Mouse (Mus musculus) lung, postnatal 25 days (tissue): ENCODE measurements at regions not wholly inside any gene's neighbourhood (a gene's known extent, or its start where the extent isn't known, plus 50 kb on each side); places are given as distances from the start of the nearest gene placed in this dataset.
"Not testable (repeated sequence)": the region's sequence is repeated elsewhere in the genome, so short reads cannot be mapped to it uniquely, and the experiment has no call there.

Source experiments
- DNase-seq: peaks from one replicate; pipeline ENCODE4 v3.0.0; 2022; ENCODE audit warnings: low spot score

DNA sequence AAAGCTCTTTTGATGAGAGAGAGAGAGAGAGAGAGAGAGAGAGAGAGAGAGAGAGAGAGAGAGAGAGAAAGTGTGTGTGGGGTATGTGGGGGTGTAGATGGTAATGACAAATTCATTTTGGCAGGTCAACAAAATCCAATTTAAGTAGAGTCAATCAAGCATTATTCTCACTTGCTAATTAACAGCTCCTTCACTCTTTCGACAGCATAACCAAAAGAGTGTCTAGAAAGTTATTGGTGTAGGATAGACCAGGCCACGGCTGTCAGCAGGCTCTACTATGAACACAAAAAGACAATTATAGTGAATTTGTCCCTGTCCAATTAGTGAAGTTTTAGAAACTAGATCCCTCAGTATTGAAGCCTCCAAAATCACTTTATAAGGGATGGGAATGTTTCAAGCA lies 378.2 kb downstream of the Pcdh20 start:
- no peak for DNase-seq

DNA sequence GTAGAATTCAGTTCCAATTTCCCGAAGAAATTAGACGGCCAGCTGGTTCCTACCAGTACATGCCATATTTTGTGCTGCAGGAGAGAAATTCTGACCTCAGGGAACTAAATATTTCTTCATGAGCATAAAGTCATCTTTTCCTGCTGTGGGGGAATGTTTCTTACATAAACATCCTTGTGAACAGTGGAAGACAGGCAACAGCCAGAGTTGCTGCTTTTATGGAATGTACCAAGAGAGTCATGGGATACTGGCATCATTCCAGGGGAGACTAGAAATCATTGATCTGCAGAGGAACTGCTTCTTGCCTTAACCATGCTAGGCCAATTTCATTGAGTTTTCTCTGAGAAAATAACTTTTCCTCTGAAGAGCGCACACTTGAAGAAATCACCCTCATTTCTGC lies 386.3 kb downstream of the Pcdh20 start:
- DNase-seq = peak; percentile 9

DNA sequence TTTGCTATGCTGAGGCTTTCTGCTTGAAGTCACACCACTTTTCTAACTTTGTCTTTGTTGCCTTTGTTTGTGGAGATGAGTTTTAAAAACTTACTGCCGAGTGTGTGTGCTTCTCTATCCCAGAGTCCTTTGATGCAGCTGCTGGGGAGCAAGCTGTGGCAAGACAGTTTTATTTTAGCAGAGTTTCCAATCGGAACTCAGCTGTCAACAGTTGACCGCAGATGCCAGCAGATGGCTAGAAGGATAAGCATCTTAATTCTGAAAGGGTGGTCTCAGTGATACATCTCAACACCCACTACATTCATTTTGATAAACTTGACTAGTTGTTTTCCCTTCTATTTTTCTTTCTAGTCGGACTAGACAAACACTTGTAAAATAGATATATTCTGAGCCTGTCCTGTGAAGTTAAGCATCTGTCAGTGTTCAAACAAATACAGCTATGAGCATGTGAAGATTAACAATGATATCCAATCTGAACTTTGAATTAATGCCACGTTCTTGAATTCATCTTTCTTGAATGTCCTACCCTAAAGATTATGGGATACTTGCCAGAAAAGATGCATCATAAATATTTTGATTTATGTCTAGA lies 398.2 kb downstream of the Pcdh20 start:
- no peak for DNase-seq

DNA sequence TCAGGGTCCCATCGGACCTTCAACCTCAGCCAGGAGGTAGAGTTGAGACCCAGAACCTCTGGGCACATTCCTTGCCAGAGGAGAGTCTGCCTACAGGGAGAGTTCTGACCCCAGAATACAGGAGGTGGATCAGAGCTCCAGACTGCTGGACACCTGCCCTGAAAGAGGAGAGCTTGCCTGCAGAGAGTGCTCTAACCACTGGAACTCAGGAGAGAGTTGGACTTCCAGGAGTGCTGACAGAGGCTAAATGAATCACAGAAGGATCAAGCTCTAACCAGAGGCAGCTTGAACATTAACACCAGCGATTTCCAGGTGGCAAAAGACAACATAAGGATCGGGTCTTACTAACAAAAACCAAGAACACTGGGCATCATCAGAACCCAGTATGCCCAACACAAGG lies 423.6 kb downstream of the Pcdh20 start:
- not testable (repeated sequence) for DNase-seq

DNA sequence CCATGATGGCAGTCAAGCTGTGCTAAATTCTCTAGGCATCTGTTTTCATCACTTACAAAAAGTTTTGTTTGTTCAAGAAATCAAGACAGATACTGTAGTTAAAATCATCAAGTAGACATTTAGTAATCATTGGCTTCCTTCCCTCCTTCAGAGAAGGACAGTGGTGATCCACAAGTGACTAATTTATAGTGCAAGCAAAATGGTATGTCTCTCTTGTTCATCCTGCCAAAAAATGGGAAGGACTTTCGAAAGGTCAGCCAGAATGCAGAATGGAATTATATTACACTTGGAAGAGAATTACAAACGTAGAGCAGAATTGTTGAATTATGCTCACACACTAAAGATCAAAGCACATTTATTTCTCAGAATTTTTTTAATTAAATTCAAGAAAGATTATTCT lies 457.3 kb downstream of the Pcdh20 start:
- no peak for DNase-seq

DNA sequence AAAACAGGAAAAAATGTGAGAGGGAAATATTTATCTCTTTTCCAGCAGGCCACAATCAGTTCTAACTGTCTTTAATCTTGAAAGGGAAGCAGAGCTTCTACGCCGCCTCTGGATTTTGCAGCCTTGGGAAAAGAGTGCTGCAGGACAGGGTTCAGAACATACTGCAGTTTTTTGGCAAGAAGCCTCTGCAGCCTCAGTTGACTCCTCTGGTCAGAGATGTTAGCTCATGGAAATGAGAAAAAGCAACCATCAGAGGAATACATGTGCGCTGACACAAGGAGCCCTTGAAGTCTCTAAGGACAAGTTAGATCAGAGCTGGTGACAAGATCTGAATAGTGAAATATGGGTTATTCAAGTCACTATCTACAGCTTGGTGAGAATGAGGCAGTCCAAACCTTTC lies 458.0 kb downstream of the Pcdh20 start:
- DNase-seq = no peak

DNA sequence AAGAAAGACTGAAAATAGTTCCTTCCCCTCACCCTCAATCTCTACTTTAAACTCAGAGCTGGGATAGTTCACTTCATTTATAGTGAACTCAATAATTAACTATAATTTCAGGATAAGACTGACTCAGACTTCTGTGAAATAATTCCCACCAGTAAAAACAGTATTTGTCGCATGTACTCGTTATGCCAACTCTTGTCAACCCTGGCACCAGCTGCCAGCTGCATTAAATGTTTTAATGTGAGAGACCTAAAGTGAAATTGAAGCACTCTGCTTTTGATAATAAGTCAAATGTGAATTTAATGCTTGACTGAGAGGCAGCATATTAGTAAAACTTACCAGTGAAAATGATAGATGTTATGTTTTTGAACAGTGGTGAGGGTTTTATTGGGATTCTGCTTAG lies 474.6 kb downstream of the Pcdh20 start:
- no peak for DNase-seq
